Mouse (Mus musculus) thymus, adult 18-20 months (tissue): Measurements from ENCODE around the gene Zfp367.

Experiments
- DNase-seq, 2 experiments: peaks; one replicate each; pipeline ENCODE4 v3.0.0; 2022; ENCODE audit warnings: mixed read lengths in 2 of 2

Gene Zfp367

GRCm38 (mm10) chr13:64089130-64089529 is 63.9 kb downstream of the Zfp367 start, which contains the start of gene Hsd17b3:
Hsd17b3 (minus strand) TSS chr13:64089230.
- DNase-seq, result no peak

DNA sequence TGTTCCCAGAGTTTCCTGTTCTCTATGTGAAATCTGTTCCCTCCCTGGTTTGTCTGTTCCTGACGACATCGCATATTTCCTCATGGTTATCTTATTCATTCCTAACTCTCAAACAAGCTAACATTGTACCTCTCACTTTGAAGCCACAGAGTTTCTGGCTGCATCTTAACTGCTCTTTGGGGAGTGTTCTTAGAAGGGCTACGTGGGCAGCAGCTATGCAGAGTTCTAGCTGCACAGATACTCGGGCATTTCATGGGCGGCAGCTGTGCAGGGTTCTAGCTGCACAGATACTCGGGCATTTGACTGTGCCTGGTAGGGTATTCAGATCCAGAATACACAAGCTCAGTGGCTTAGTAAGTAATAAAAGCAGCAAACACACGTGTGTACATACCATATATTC is 64.9 kb downstream of the Zfp367 start:
- no peak for DNase-seq

DNA sequence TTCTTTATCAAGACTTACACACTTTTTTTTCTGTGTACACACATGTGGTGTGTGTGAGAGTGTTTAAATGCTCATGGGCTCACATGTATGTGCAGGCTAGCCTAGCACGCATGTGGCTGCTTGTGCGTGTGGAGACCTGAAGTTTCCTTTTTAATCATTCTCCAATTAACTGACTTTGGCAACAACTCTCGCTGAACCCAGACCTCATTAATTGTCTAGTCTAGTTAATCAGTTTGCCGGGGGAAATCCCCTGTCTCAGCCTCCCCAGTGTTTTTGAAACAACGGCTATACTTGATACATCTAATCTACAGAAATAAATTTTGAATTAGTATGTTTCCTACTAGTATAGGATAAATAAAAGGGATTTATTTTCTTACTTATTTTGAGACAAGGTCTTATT is 67.0 kb downstream of the Zfp367 start:
- DNase-seq, result no peak

DNA sequence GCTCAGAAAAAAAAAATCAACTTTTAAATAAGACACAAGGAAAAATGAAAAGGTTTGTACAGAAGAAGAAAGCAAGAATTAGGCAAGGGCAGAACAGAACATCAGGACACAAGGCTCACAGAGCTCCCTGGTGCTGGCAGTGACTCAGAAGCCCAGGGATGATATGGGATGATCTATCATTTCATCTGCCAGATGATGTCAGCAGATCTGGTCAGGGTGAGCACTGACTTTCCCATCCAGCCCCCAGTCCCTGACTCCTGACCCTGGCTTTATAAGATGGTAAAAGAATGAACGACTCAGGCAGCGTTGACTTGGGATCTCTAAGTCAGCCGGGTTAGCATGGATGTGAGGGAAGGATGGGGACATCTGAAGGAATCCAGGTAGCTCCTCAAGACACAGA is 69.7 kb downstream of the Zfp367 start:
- no peak for DNase-seq
